Mouse (Mus musculus) layer of hippocampus, postnatal 14 days (tissue): ENCODE measurements around the gene Itgb4. TPM values are rescaled to one million over a fixed set of nuclear protein-coding genes. Genes with fewer than 3 reads are reported as not detected.

Experiments
- DNase-seq, 2 experiments: peaks; one replicate each; pipeline ENCODE4 v3.0.0; 2021 to 2022; ENCODE audit warnings: low spot score in 2 of 2, mixed read lengths in 1 of 2
- total RNA-seq, 2 experiments: library from RNA; stranded (reverse); gene quantifications; 2 replicates each; pipeline ENCODE4 v1.2.3; 2021

Gene Itgb4
- total RNA-seq, 2 experiments from 2014 or later, result 1.4 to 2.2 TPM

GRCm38 (mm10) chr11:115968731-115969405 is 5.6 kb upstream of the Itgb4 start:
- no peak for DNase-seq

- DNase-seq, result no peak
These were observed 4.4 kb upstream of the Itgb4 start for GRCm38 (mm10) chr11:115970006-115970673.

GRCm38 (mm10) chr11:115971016-115971415 is 3.5 kb upstream of the Itgb4 start:
- DNase-seq, result no peak

- no peak for DNase-seq
These were observed 543 bp downstream of the Itgb4 start for GRCm38 (mm10) chr11:115975083-115975420.

GRCm38 (mm10) chr11:115975544-115975943 is 1.0 kb downstream of the Itgb4 start:
- no peak for DNase-seq

- DNase-seq, result no peak
These were observed 8.0 kb downstream of the Itgb4 start for GRCm38 (mm10) chr11:115982472-115982871.

- no peak for DNase-seq
These were observed 8.8 kb downstream of the Itgb4 start for GRCm38 (mm10) chr11:115983291-115983690.

- DNase-seq, result no peak
These were observed 15.2 kb downstream of the Itgb4 start for GRCm38 (mm10) chr11:115989686-115990085.

GRCm38 (mm10) chr11:115992098-115992497 is 17.6 kb downstream of the Itgb4 start:
- no peak for DNase-seq

GRCm38 (mm10) chr11:115995256-115995655 is 20.7 kb downstream of the Itgb4 start:
- no peak for DNase-seq

GRCm38 (mm10) chr11:115997047-115997446 is 22.5 kb downstream of the Itgb4 start:
- DNase-seq, result no peak

- no peak for DNase-seq
These were observed 23.2 kb downstream of the Itgb4 start for GRCm38 (mm10) chr11:115997662-115998061.

GRCm38 (mm10) chr11:115999027-115999426 is 24.5 kb downstream of the Itgb4 start:
- DNase-seq, result no peak

- peak; percentile 71 to 75 for DNase-seq
These were observed 25.1 kb downstream of the Itgb4 start for GRCm38 (mm10) chr11:115999538-116000143.

GRCm38 (mm10) chr11:116000607-116001006 is 26.1 kb downstream of the Itgb4 start:
- DNase-seq, result no peak

GRCm38 (mm10) chr11:116001725-116002124 is 27.2 kb downstream of the Itgb4 start:
- no peak for DNase-seq

GRCm38 (mm10) chr11:116002894-116003293 is 28.4 kb downstream of the Itgb4 start:
- no peak for DNase-seq

GRCm38 (mm10) chr11:116004186-116004823 is 29.8 kb downstream of the Itgb4 start:
- no peak for DNase-seq

GRCm38 (mm10) chr11:116004840-116005700 is 30.6 kb downstream of the Itgb4 start:
- DNase-seq, result peak in 1 of 2 experiments; percentile 50

GRCm38 (mm10) chr11:116005701-116006419 is 31.4 kb downstream of the Itgb4 start:
- no peak for DNase-seq
